Mouse (Mus musculus) midbrain, embryonic 15.5 days (tissue): ENCODE measurements around the gene Cyfip1. TPM values are rescaled to one million over a fixed set of nuclear protein-coding genes. Genes with fewer than 3 reads are reported as not detected.

ENCODE experiments used
- ATAC-seq: fragments of 200-750 bp; cut with Nextera tagmentation; replicated peaks from 2 replicates; pipeline ENCODE4 v1.8.0; 2017; ENCODE audit warnings: moderate TSS enrichment
- H3K27ac ChIP-seq: fragments of 300-500 bp; sonication (generic); 2 replicates; pipeline ENCODE4 v1.5.1; 2015; ENCODE audit warnings: mild to moderate bottlenecking, inconsistent platforms
- H3K27me3 ChIP-seq: fragments of 300-500 bp; sonication (generic); replicated peaks from 2 replicates; pipeline ENCODE4 v1.6.1; 2015; ENCODE audit warnings: inconsistent platforms
- H3K36me3 ChIP-seq: fragments of 300-500 bp; sonication (generic); replicated peaks from 2 replicates; pipeline ENCODE4 v1.6.1; 2015; ENCODE audit warnings: inconsistent platforms
- H3K4me1 ChIP-seq: fragments of 300-500 bp; sonication (generic); 2 replicates; pipeline ENCODE4 v1.6.1; 2015; ENCODE audit warnings: inconsistent platforms
- H3K4me2 ChIP-seq: fragments of 300-500 bp; sonication (generic); 2 replicates; pipeline ENCODE4 v1.6.1; 2015; ENCODE audit warnings: inconsistent platforms, mild to moderate bottlenecking, moderate library complexity
- H3K4me3 ChIP-seq: fragments of 300-500 bp; sonication (generic); 2 replicates; pipeline ENCODE4 v1.5.1; 2015; ENCODE audit warnings: mild to moderate bottlenecking, inconsistent platforms
- H3K9ac ChIP-seq: fragments of 300-500 bp; sonication (generic); 2 replicates; pipeline ENCODE4 v1.6.1; 2015; ENCODE audit warnings: mild to moderate bottlenecking, inconsistent platforms
- H3K9me3 ChIP-seq: fragments of 300-500 bp; sonication (generic); 2 replicates; pipeline ENCODE4 v1.6.1; 2016; ENCODE audit warnings: inconsistent platforms
- WGBS: fragments of 180-500 bp; shearing (Covaris S2); methylation state at CpG from one replicate; pipeline ENCODE4 v1.1.7; 2015; ENCODE audit warnings: mixed read lengths; 5-methylcytosine and 5-hydroxymethylcytosine counted together
- polyA plus RNA-seq: library from polyadenylated mRNA; unstranded; fragments of >200 nt; fragmentation: Nextera tagmentation; extraction: Ambion mirVana; gene quantifications from 2 replicates; pipeline ENCODE4 v1.2.1, GENCODE M21; 2015

Cyfip1 gene
- polyA plus RNA-seq, 1 experiment from 2014 or later, result 47.6 TPM

- no peak overlapping the region for H3K9ac ChIP-seq
Observed at GRCm38 (mm10) chr7:55846606-55847312, 5.2 kb downstream of the Cyfip1 start.

GRCm38 (mm10) chr7:55849948-55850571, 8.5 kb downstream of the Cyfip1 start:
- no peaks in the 10 kb centered on the region for H3K27me3 ChIP-seq
- no peak overlapping the region for H3K4me3 ChIP-seq
- peaks cover 12% of the 10 kb centered on the region for H3K4me1 ChIP-seq
- H3K9me3 ChIP-seq, result no peaks in the 10 kb centered on the region
- H3K9ac ChIP-seq, result no peak overlapping the region
- 12% methylated on average over 14 of the region's 14 CpGs for WGBS
- peak; percentile 65 for ATAC-seq
- H3K4me2 ChIP-seq, result peak overlapping the region; percentile 36
- no peaks in the 10 kb centered on the region for H3K36me3 ChIP-seq
- H3K27ac ChIP-seq, result peak overlapping the region; percentile 55

More at GRCm38 (mm10) chr7:55846606-55847312, 5.2 kb downstream of the Cyfip1 start:
- Histone ChIP-seq H3K4me3 (no peak overlapping the region), H3K36me3 (no peaks in the 10 kb centered on the region), H3K4me1 (peaks cover 20% of the 10 kb centered on the region), H3K27ac (no peak overlapping the region), H3K9me3 (no peaks in the 10 kb centered on the region), H3K4me2 (no peak overlapping the region), H3K27me3 (no peaks in the 10 kb centered on the region)
- ATAC-seq, result no peak
- WGBS, result 71% methylated on average over 9 of the region's 9 CpGs

DNA sequence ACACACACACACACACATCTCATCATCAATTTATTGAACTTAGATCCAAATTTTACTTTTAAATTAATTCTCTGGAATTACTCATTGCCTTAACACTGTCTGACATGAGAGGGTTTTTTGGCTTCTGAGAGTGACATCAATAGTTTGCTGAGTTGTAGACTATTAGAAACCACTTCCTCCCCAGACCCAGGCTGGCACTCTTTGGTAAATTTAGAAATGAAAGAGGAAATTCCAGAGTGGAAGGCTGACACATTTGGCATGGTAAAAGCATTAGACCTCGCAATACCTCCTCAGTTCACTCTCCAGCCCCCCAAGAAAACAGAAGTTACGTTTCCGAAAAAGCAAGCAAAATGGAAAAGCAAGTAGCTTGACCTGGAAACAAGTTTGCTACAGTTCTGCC, 11.2 kb downstream of the Cyfip1 start:
- no peak for ATAC-seq
- Histone ChIP-seq H3K4me3 (no peak overlapping the region), H3K9me3 (no peaks in the 10 kb centered on the region), H3K36me3 (no peaks in the 10 kb centered on the region), H3K9ac (no peak overlapping the region), H3K4me2 (no peak overlapping the region), H3K4me1 (peaks cover 12% of the 10 kb centered on the region), H3K27ac (no peak overlapping the region), H3K27me3 (no peaks in the 10 kb centered on the region)
- 90% methylated on average over 3 of the region's 3 CpGs for WGBS

GRCm38 (mm10) chr7:55855597-55855996, 14.1 kb downstream of the Cyfip1 start:
- 92% methylated on average over 3 of the region's 3 CpGs for WGBS
- H3K36me3 ChIP-seq, result no peaks in the 10 kb centered on the region
- no peak overlapping the region for H3K4me2 ChIP-seq
- H3K4me1 ChIP-seq, result no peaks in the 10 kb centered on the region
- no peak overlapping the region for H3K9ac ChIP-seq
- H3K27me3 ChIP-seq, result no peaks in the 10 kb centered on the region
- ATAC-seq, result no peak
- no peak overlapping the region for H3K4me3 ChIP-seq
- no peaks in the 10 kb centered on the region for H3K9me3 ChIP-seq
- no peak overlapping the region for H3K27ac ChIP-seq

GRCm38 (mm10) chr7:55856741-55857140, 15.2 kb downstream of the Cyfip1 start:
- H3K9me3 ChIP-seq, result no peaks in the 10 kb centered on the region
- no peak for ATAC-seq
- no peaks in the 10 kb centered on the region for H3K27me3 ChIP-seq
- no peak overlapping the region for H3K4me3 ChIP-seq
- H3K27ac ChIP-seq, result no peak overlapping the region
- H3K4me1 ChIP-seq, result no peaks in the 10 kb centered on the region
- H3K9ac ChIP-seq, result no peak overlapping the region
- H3K4me2 ChIP-seq, result no peak overlapping the region
- H3K36me3 ChIP-seq, result no peaks in the 10 kb centered on the region
- 99% methylated on average over 4 of the region's 4 CpGs for WGBS

DNA sequence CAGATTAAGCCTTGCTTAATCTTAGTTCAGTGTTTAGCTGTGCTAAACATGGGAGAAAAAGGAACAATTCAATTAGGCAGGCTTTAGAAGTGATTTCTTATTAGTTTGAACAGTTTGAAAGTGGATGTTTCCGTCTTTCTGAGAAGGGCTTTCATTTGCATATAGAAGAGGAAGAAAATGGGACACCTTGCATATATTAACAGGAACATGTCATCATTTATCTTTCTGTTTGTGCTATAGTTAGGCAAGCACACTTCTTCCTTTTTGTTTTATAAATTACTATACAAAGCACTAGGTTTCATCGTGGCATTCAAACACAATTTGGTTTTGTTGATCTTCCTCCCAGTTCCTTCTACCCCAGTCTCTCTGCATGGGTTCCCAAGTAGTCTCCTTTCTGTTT, 16.2 kb downstream of the Cyfip1 start:
- Histone ChIP-seq H3K4me3 (no peak overlapping the region), H3K9me3 (no peaks in the 10 kb centered on the region), H3K27me3 (no peaks in the 10 kb centered on the region), H3K27ac (no peak overlapping the region), H3K4me1 (no peaks in the 10 kb centered on the region), H3K4me2 (no peak overlapping the region), H3K36me3 (no peaks in the 10 kb centered on the region), H3K9ac (no peak overlapping the region)
- no peak for ATAC-seq
- WGBS, result 78% methylated on average over 2 of the region's 2 CpGs

- no peaks in the 10 kb centered on the region for H3K36me3 ChIP-seq
- H3K4me3 ChIP-seq, result no peak overlapping the region
- no peak overlapping the region for H3K4me2 ChIP-seq
- H3K9me3 ChIP-seq, result no peaks in the 10 kb centered on the region
- H3K27me3 ChIP-seq, result no peaks in the 10 kb centered on the region
- H3K9ac ChIP-seq, result no peak overlapping the region
- no peak overlapping the region for H3K27ac ChIP-seq
- 91% methylated on average over 3 of the region's 3 CpGs for WGBS
- no peaks in the 10 kb centered on the region for H3K4me1 ChIP-seq
- ATAC-seq, result no peak
Observed at GRCm38 (mm10) chr7:55858836-55859517, 17.4 kb downstream of the Cyfip1 start.

GRCm38 (mm10) chr7:55859518-55859872, 17.9 kb downstream of the Cyfip1 start:
- WGBS, result 83% methylated on average over 2 of the region's 2 CpGs
- H3K4me1 ChIP-seq, result no peaks in the 10 kb centered on the region
- no peak overlapping the region for H3K9ac ChIP-seq
- H3K27ac ChIP-seq, result no peak overlapping the region
- ATAC-seq, result no peak
- H3K36me3 ChIP-seq, result no peaks in the 10 kb centered on the region
- no peaks in the 10 kb centered on the region for H3K9me3 ChIP-seq
- no peaks in the 10 kb centered on the region for H3K27me3 ChIP-seq
- H3K4me2 ChIP-seq, result no peak overlapping the region
- H3K4me3 ChIP-seq, result no peak overlapping the region

- Histone ChIP-seq H3K36me3 (no peaks in the 10 kb centered on the region), H3K27ac (no peak overlapping the region), H3K4me3 (no peak overlapping the region), H3K9ac (no peak overlapping the region), H3K9me3 (no peaks in the 10 kb centered on the region), H3K4me1 (no peaks in the 10 kb centered on the region), H3K4me2 (no peak overlapping the region), H3K27me3 (no peaks in the 10 kb centered on the region)
- 79% methylated on average over 6 of the region's 6 CpGs for WGBS
- no peak for ATAC-seq
Observed at GRCm38 (mm10) chr7:55859956-55860355, 18.4 kb downstream of the Cyfip1 start.

GRCm38 (mm10) chr7:55861175-55861574, 19.6 kb downstream of the Cyfip1 start:
- ATAC-seq, result no peak
- no peak overlapping the region for H3K4me3 ChIP-seq
- WGBS, result 95% methylated on average over 4 of the region's 4 CpGs

DNA sequence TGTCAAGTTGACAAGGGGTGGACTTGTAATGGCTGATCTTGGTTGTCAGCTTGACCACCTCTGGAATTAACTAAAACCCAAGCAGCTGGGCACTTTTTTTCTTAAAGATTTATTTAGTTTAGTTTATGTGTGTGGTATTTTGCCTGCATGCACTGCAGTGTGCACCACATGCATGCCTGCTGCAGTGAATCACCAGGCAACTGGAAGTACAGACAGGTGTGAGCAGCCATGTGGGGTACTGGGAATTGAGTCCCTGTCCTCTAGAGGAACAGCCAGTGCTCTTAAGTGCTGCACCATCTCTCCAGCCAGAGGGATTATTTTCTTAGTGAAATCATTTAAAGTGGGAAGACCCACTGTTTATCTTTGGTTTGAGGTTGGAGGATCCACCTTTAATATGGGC, 23.5 kb downstream of the Cyfip1 start:
- H3K4me3 ChIP-seq, result no peak overlapping the region
- no peaks in the 10 kb centered on the region for H3K27me3 ChIP-seq
- 0 out of 2 replicates have a peak, but pooled peaks cover 4% of the 10 kb centered on the region for H3K4me1 ChIP-seq
- no peaks in the 10 kb centered on the region for H3K36me3 ChIP-seq
- ATAC-seq, result no peak
- no peak overlapping the region for H3K4me2 ChIP-seq
- no peak overlapping the region for H3K27ac ChIP-seq
- H3K9me3 ChIP-seq, result no peaks in the 10 kb centered on the region
- no peak overlapping the region for H3K9ac ChIP-seq

More at GRCm38 (mm10) chr7:55861175-55861574, 19.6 kb downstream of the Cyfip1 start:
- no peaks in the 10 kb centered on the region for H3K9me3 ChIP-seq
- no peaks in the 10 kb centered on the region for H3K4me1 ChIP-seq
- H3K4me2 ChIP-seq, result no peak overlapping the region
- H3K27ac ChIP-seq, result no peak overlapping the region
- H3K9ac ChIP-seq, result no peak overlapping the region
- H3K27me3 ChIP-seq, result no peaks in the 10 kb centered on the region
- no peaks in the 10 kb centered on the region for H3K36me3 ChIP-seq

- no peaks in the 10 kb centered on the region for H3K36me3 ChIP-seq
- no peak overlapping the region for H3K9ac ChIP-seq
- no peak overlapping the region for H3K4me2 ChIP-seq
- no peak for ATAC-seq
- H3K9me3 ChIP-seq, result no peaks in the 10 kb centered on the region
- WGBS, result 82% methylated on average over 8 of the region's 8 CpGs
- no peaks in the 10 kb centered on the region for H3K27me3 ChIP-seq
- 0 out of 2 replicates have a peak, but pooled peaks cover 4% of the 10 kb centered on the region for H3K4me1 ChIP-seq
- no peak overlapping the region for H3K4me3 ChIP-seq
- H3K27ac ChIP-seq, result no peak overlapping the region
Observed at GRCm38 (mm10) chr7:55865750-55866416, 24.3 kb downstream of the Cyfip1 start.
